Mouse (Mus musculus) G1E (cell line): ENCODE results near the gene Tmc8.

Source experiments
- CTCF ChIP-seq: IDR thresholded peaks from 2 replicates; pipeline ENCODE4 v1.5.1; 2012; ENCODE audit warnings: low read depth, low read length, inconsistent platforms, mixed read lengths
- GATA1 ChIP-seq: IDR thresholded peaks from 2 replicates; pipeline ENCODE4 v1.6.1; 2012; ENCODE audit warnings: borderline replicate concordance, low read length, inconsistent platforms, mixed read lengths
- GATA2 ChIP-seq: IDR thresholded peaks from 2 replicates; pipeline ENCODE4 v1.6.1; 2012; ENCODE audit warnings: low read depth, low read length, inconsistent platforms, borderline replicate concordance
- POLR2AphosphoS5 ChIP-seq: IDR thresholded peaks from 2 replicates; pipeline ENCODE4 v1.6.1; 2012; ENCODE audit warnings: low read depth, low read length, inconsistent platforms; ENCODE audit not compliant: insufficient replicate concordance
- TAL1 ChIP-seq: conservative IDR thresholded peaks from 2 replicates; pipeline ENCODE4 v1.6.1; 2012; ENCODE audit warnings: low read depth, low read length, inconsistent platforms, mixed read lengths

DNA sequence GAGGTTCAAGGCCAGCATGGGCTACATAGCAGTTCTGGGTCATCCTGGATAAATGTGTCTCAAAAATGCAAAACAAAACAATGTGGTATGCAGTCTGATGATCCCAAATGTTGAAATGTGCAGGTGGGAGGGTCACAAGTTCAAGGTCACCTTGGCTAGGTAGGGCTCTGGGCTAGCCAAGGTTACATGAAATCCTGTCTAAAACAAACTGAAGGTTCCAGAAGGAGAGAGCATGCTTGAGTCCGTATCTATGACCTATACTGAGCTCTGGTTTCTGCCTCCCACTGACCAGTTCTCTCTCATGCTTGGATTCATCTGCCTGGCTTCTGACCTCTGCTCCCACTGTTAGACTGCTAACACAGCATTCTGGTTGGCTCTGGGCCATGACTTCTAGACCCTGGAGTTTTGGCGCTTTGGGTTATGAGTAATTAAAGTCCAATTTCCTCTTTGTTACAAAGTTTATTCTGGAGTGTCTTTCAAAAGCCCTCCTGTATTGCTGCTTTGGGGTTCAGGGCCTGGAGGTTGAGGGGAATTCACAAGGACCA lies 47.9 kb downstream of the Tmc8 start:
- TF ChIP-seq GATA1 (no peak), CTCF (no peak), TAL1 (no peak), POLR2AphosphoS5 (no peak), GATA2 (no peak)
